ENCODE assay signal across 13 mouse cellular contexts in genomic region chr5:41370356-41370755, GRCm38 (mm10).
DNase-seq lines count a peak whose midpoint lies in the region; ATAC-seq lines count a peak whose summit lies in the region.
"Had no signal": no experiment of that assay in that cellular context is flagged by ENCODE, and none has a peak within 500 bp of the region (broad histone marks: within the 10 kb centered on the region; RNA-seq: fewer than 3 reads in every experiment).

No protein-coding gene starts in this region.

- 59% methylated on average over 4 of the region's 4 CpGs for WGBS in hindbrain, embryonic 11.5 days
- WGBS in hindbrain, embryonic 12.5 days: 60% methylated on average over 3 of the region's 4 CpGs
- WGBS in embryonic facial prominence, embryonic 10.5 days: 27% methylated on average over 4 of the region's 4 CpGs
- 50% methylated on average over 4 of the region's 4 CpGs for WGBS in neural tube, embryonic 11.5 days

- H3K9ac ChIP-seq in hindbrain, embryonic 11.5 days (ENCODE audit: low read depth, low read length): no peak overlapping the region
- no peak overlapping the region for H3K9ac ChIP-seq in hindbrain, embryonic 12.5 days
- H3K9ac ChIP-seq in neural tube, embryonic 11.5 days (ENCODE audit: low read length): no peak overlapping the region

- H3K4me1 ChIP-seq in hindbrain, embryonic 11.5 days (replicated peaks; ENCODE audit: control insufficient read depth, insufficient read depth, low read length): no peaks in the 10 kb centered on the region
- no peaks in the 10 kb centered on the region for H3K4me1 ChIP-seq in hindbrain, embryonic 12.5 days
- peaks cover 14% of the 10 kb centered on the region for H3K4me1 ChIP-seq in embryonic facial prominence, embryonic 10.5 days
- no peaks in the 10 kb centered on the region for H3K4me1 ChIP-seq in neural tube, embryonic 11.5 days (ENCODE audit: control insufficient read depth, insufficient read depth, low read length)
- H3K4me1 ChIP-seq: megakaryocyte, embryonic 14.5 days had no signal

- H3K27ac ChIP-seq in hindbrain, embryonic 11.5 days (ENCODE audit: low read depth, low read length): no peak overlapping the region
- H3K27ac ChIP-seq in hindbrain, embryonic 12.5 days: no peak overlapping the region
- H3K27ac ChIP-seq in embryonic facial prominence, embryonic 10.5 days (replicated peaks): 0 out of 2 replicates have a peak overlapping the region, but pooled peaks have one; percentile 24
- H3K27ac ChIP-seq in neural tube, embryonic 11.5 days (ENCODE audit: low read depth, low read length): no peak overlapping the region

- no peak for ATAC-seq in hindbrain, embryonic 11.5 days (ENCODE audit: low FRiP score)
- no peak for ATAC-seq in hindbrain, embryonic 12.5 days (ENCODE audit: low FRiP score)
- no peak for ATAC-seq in neural tube, embryonic 11.5 days (ENCODE audit: insufficient read depth, low FRiP score, low TSS enrichment)
- ATAC-seq: intestine, postnatal 0 days had no signal

- no peak overlapping the region for H3K4me2 ChIP-seq in hindbrain, embryonic 11.5 days (replicated peaks; ENCODE audit: low read depth, low read length)
- H3K4me2 ChIP-seq in hindbrain, embryonic 12.5 days (replicated peaks): no peak overlapping the region
- no peak overlapping the region for H3K4me2 ChIP-seq in neural tube, embryonic 11.5 days (ENCODE audit: low read depth)

- no peaks in the 10 kb centered on the region for H3K27me3 ChIP-seq in hindbrain, embryonic 11.5 days (ENCODE audit: control insufficient read depth, insufficient read depth, low read length)
- no peaks in the 10 kb centered on the region for H3K27me3 ChIP-seq in hindbrain, embryonic 12.5 days
- H3K27me3 ChIP-seq in embryonic facial prominence, embryonic 10.5 days (replicated peaks; ENCODE audit: low read depth, poor library complexity, severe bottlenecking): no peaks in the 10 kb centered on the region
- no peaks in the 10 kb centered on the region for H3K27me3 ChIP-seq in neural tube, embryonic 11.5 days (ENCODE audit: control insufficient read depth, insufficient read depth, low read length)
- H3K27me3 ChIP-seq: megakaryocyte, embryonic 14.5 days had no signal

- DNase-seq in hindbrain, embryonic 11.5 days (ENCODE audit: low spot score): peak; percentile 23
- peak; percentile 92 for DNase-seq in cerebellum, adult 9-10 months
- peak; percentile 65 for DNase-seq in embryonic facial prominence, embryonic 10.5 days (ENCODE audit: low spot score)
- DNase-seq in neural tube, embryonic 11.5 days (ENCODE audit: low spot score): peak; percentile 16
- DNase-seq in urinary bladder, postnatal 14 days (ENCODE audit: low spot score): no peak
- no peak for DNase-seq in testis, postnatal 10 days (ENCODE audit: low spot score)
- DNase-seq in urinary bladder, adult 18-20 months (ENCODE audit: low spot score in 2 of 2): no peak
- DNase-seq: heart, adult 11 months; heart, postnatal 10 days; kidney, postnatal 14 days had no signal

- no peaks in the 10 kb centered on the region for H3K9me3 ChIP-seq in hindbrain, embryonic 11.5 days (ENCODE audit: control insufficient read depth, low read length)
- H3K9me3 ChIP-seq in hindbrain, embryonic 12.5 days (replicated peaks): no peaks in the 10 kb centered on the region
- H3K9me3 ChIP-seq in embryonic facial prominence, embryonic 10.5 days: no peaks in the 10 kb centered on the region
- H3K9me3 ChIP-seq in neural tube, embryonic 11.5 days (ENCODE audit: control insufficient read depth, low read length): no peaks in the 10 kb centered on the region

- H3K36me3 ChIP-seq in hindbrain, embryonic 11.5 days (ENCODE audit: control insufficient read depth, insufficient read depth, low read length): no peaks in the 10 kb centered on the region
- no peaks in the 10 kb centered on the region for H3K36me3 ChIP-seq in hindbrain, embryonic 12.5 days
- no peaks in the 10 kb centered on the region for H3K36me3 ChIP-seq in embryonic facial prominence, embryonic 10.5 days (replicated peaks)
- H3K36me3 ChIP-seq in neural tube, embryonic 11.5 days (ENCODE audit: control insufficient read depth, insufficient read depth, low read length): no peaks in the 10 kb centered on the region

- H3K4me3 ChIP-seq in hindbrain, embryonic 11.5 days (ENCODE audit: low read depth, low read length): no peak overlapping the region
- H3K4me3 ChIP-seq in hindbrain, embryonic 12.5 days: no peak overlapping the region
- no peak overlapping the region for H3K4me3 ChIP-seq in embryonic facial prominence, embryonic 10.5 days
- H3K4me3 ChIP-seq in neural tube, embryonic 11.5 days (ENCODE audit: low read depth, low read length): no peak overlapping the region
- H3K4me3 ChIP-seq: megakaryocyte, embryonic 14.5 days had no signal

Comparison
In these comparisons a context has a peak if more than half of its experiments do, and no peak if none do; other contexts are left out.
1. DNase-seq: peak in hindbrain, embryonic 11.5 days (single experiment), cerebellum, adult 9-10 months (single experiment), embryonic facial prominence, embryonic 10.5 days (single experiment) and neural tube, embryonic 11.5 days (single experiment); none in urinary bladder, postnatal 14 days (single experiment), testis, postnatal 10 days (single experiment) and urinary bladder, adult 18-20 months (0 of 2).